Mouse (Mus musculus) monocyte, adult 5-6 weeks (primary cell): ENCODE measurements around the gene Crhr1. TPM values are rescaled to one million over a fixed set of nuclear protein-coding genes. Genes with fewer than 3 reads are reported as not detected.

Source experiments
- ATAC-seq: fragments of 153-309, 156-312 bp; replicated peaks from 2 replicates; pipeline ENCODE4 v1.8.0; 2017; ENCODE audit warnings: mild to moderate bottlenecking; ENCODE audit not compliant: low TSS enrichment, insufficient number of reproducible peaks, severe bottlenecking, poor library complexity, low FRiP score
- total RNA-seq: library from RNA; stranded (forward); fragments of 200-1000, 200-491, 200-594 nt; gene quantifications from 3 replicates; pipeline ENCODE4 v1.2.3, GENCODE M21; 2017

Crhr1 gene
- total RNA-seq, 1 experiment from 2014 or later: not detected

DNA sequence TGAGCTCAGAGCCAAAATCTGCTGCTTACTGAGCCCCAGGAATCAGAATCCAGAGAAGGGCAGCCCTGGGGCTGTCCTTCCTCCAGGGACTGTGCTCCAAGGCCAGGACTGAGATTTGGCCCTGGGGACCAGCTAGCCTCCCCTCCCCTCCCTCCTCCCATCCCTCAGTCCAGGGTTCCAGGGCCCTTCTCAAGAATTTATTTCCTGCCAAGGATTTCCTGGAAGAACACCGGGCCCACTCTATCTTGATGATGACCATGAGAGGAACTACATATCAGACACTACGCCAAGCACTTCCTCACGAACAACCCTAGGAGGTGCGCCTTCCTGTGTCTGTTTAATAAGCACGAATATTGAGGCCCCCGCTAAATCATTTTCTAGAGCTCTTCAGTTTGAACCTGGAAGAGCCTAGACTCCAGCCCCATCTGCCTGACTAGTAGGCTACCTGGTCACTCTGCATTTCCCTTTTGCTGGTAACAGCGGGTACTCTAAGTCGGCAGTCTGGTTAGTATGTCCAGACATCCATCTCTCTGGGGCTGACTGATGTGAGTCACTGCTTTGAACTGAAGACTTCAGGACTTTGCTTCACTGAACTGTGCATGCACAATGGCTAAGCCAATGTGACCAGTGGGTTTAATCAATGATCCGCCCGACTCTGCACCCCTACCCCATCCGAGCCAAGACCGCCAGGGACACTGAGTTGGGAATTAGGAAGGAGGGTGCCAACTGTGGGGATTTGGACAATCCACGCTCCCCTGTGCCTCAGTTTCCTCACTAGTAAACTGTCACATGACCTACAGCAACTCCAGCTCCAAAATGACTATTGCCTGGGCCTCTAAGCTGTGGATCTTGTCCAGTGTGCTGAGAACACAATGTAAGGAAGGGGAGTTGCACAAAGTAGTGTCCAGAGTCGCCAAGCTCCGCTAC lies 1.7 kb upstream of the Crhr1 start:
- no peak for ATAC-seq

DNA sequence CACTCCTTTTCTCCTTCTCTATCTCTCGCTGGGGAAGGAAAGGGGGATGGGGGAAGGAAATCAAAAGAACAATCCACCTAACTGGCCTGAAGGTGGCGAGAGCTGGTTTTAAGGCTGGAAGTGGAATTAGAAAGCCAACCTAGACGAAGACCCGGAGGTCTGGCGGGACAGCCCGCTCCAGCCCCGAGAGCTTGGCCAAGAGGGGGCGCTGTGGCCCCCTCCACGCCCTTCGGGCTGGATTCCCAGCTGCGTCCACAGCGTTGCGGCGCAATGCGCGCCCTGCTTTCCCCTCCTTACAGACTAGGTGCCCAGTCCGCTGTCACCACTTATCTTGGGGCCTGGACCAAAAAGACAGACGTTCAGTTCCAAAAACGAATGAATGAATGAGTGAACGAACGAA lies 899 bp upstream of the Crhr1 start:
- no peak for ATAC-seq

DNA sequence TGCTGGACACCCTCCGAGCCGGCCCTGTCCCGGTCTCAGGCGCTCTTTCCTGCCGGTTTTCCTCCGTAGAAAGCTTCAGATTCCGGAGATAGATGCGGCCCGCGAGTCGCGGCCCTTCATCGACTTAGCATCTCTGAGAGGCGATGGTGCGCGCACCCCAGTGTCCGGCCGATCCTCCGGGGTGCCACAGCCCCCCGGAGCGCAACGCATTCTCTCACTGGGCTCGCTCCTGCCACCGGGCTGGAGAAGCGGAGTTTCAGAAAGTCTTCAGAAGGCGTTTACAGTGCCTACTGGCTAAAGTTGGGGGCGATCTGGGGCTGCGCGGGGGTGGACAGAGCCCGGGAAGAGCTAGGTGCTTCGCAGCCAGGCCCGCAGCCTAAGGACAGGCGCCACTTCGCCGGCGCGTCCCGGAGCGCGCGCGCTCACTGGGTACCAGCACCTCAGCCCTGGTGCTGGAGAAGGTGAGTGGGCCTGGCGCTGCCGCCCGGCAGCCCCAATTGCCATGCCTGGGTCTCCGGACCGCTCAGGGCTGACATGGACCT lies 858 bp downstream of the Crhr1 start:
- no peak for ATAC-seq

DNA sequence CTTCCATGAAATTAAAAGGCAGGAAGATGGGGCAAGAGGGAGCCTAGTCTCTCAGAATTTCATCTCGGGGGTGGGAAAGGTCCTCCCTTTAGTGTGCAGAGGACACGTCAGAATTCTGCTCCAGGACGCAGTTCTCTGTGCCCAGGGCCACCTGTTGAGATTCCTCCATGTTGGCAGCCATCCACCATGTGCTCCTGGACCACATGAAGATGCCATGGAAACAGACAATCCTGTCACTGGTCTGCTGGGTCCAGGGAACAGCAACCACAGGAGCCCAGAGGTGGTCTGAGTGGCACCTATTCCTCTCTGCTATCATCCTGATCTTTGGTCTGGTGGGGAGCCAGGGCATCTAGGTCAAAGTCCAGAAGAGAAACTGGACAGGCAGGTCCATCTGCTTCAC lies 6.3 kb downstream of the Crhr1 start:
- no peak for ATAC-seq

DNA sequence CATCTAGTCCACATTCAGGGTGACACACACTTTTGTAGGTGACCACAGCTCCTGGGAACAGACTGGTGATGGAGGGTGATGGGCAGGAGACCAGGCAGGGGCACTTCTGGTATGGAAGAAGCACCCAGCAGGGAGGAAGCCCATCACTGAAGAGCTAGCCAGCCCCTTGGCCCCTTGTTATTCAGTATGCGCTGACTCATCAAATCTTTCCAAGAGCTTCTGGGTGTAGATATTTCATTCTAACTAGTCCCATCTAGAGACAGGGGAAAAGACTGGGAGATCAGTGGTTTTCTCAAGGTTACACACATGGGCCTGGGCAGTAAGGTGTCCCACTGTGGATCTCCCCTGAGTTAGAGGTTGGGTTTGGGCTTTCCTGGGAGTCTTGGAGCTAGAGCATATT lies 12.3 kb downstream of the Crhr1 start:
- no peak for ATAC-seq

DNA sequence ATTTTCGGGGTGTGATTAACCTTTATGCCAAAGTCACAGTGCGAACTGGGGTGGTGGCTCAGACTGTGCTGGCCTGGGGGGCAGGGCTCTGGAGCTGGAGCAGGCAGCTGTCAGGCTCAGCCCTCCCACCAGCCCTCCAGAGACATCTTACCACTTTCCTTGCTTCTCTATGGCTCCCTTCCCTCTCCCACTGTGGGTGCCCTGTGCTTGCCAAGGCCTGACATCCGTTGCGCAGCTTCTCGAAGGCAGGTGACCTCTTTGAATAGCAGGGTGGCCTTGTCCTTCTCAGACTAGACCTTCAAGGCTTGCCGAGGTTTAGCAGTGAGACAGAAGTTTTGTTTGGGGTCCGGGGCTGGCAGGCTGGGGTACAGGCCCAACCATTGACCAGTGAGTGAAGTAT lies 16.1 kb downstream of the Crhr1 start:
- no peak for ATAC-seq

DNA sequence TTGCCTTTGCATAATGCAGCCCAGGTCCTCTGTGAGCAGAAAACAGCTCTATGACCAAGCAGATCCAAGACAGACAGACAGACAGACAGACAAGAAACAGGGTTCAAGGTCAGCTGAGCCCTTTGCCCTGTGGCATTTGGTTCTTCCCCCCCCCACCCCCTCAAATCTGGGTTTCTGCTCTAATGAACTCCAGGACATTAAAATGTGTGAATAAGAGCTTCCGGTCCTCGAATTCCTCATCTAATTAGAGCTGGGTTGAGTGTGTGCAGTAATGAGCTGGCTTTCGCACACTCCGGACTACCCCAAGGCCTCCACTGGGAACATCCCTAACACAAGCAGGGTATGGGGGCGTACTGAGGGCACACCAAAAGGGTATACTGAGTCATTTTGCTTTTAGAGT lies 18.3 kb downstream of the Crhr1 start:
- ATAC-seq: no peak

DNA sequence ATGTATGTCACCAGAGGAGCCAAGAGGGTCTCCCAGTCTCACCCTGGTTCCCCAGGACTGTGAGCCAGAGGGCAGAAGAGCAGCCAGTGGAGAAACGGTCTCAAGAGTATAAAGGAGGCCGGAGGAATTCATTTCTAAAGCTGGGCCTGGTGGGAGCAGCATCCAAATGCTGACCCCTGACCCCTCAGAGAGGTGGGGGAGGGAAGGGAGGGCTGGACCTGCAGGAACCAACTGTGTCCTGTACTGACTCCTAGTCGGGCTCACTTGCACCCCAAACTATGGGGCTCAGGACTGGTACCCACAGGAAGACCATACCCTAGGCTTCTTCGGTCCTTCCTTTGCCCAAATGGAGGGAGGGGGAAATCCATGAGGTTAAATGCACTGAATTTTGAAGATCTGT lies 21.7 kb downstream of the Crhr1 start:
- ATAC-seq: no peak

DNA sequence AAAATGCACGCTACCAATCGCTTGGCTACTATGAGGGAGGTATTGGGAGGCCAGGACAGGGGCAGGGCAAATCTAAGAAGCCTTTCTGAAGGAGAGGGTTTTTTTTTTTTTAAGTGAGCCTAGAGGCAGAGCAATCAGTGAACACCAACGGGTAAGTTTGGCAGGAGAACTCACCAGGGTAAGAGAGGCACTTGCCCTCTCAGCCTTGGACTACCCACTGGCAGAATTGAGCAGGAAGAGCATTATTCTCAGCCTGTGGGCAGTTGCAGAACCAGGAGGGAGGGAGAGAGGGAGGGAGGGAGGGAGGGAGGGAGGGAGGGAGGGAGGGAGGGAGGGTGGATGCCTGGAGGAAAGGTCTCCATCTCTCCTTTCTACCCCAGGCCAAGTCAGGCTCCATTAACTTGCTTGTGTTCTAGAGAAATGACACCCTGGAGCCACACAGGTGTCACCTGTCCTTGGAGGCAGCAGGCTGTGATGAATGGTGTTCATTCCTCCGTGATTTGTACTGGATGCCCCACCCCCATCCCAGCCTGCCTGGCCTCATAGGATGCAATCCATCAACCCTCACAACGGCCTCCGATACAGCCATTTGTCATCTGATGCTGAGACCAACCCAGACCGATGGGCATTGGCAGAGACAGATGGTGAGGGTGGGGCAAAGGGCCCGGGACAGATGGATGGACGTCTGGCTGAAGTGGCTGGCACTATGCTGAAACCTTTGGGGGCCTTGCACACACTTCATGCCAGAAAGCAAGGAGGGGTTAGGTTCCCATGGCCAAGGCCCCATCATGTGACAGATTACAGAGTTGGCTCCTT lies 22.4 kb downstream of the Crhr1 start:
- no peak for ATAC-seq

DNA sequence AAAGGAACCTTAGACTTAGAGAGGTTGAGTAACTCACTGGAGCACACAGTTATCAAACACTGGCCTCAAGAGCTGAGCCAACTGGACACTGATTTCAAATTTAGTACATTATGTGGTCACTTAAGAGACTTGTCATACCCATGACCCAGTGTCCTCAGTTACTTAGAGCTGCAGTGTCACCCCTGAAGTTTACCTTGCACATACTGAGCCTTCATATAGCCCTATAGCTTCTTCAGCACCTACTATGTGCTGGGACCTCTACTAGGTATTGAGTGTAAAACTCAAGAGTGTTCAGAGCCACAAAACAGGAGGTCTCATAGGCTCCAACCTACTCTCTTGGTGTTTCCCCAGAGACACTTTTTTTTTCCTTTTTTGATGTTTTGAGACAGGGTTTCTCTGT lies 23.2 kb downstream of the Crhr1 start:
- no peak for ATAC-seq

DNA sequence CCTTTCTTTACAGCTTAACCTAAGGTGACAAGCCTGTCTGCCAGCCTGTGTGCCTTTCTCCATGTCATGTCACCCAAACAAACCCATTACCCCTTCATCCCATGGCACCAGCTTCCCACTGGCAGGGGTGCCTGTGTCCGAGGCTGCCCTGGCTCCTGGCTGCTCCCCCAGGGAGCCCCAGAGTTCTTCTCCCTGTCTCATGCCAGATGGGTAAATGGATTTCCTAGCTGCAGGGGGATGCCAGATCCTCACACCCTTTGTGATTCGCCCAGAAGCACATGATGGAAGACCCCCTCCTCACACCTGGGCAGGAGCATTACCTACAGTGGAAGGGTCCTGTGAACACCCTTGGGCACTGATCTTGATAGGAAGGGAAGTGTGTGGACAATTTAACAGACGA lies 23.7 kb downstream of the Crhr1 start:
- no peak for ATAC-seq

DNA sequence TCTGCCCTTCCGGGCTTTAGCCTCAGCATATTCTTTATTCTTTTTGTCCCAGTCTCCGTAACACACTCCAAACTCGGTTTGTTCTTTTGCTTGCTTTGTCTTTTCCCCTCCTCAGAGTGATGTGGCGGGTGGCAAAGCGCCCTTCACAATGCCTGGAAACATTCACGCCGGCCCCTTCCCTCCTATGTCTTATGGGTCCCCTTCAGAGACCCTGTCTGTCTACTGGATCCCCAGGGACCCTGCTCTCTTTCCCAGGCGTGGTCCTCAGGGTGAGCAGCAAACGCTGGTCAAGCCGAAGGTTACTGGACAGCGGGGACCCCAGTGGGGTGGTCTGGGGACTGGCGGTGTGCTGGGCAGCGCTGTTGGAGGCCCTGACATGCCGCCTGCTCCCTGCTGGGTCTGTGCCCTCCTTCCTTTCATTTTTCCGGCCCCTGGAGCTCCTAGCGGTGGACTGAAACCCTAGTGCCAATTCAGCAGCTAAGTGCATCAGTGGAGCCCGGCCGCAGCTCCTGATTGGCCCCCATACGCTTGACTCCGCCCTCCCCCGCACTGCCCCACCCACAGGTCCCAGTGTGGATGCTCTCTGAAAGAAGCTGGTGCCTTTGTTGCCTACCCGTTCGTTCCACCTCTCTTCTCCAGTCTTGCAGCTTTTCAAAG lies 25.1 kb downstream of the Crhr1 start:
- ATAC-seq: no peak

DNA sequence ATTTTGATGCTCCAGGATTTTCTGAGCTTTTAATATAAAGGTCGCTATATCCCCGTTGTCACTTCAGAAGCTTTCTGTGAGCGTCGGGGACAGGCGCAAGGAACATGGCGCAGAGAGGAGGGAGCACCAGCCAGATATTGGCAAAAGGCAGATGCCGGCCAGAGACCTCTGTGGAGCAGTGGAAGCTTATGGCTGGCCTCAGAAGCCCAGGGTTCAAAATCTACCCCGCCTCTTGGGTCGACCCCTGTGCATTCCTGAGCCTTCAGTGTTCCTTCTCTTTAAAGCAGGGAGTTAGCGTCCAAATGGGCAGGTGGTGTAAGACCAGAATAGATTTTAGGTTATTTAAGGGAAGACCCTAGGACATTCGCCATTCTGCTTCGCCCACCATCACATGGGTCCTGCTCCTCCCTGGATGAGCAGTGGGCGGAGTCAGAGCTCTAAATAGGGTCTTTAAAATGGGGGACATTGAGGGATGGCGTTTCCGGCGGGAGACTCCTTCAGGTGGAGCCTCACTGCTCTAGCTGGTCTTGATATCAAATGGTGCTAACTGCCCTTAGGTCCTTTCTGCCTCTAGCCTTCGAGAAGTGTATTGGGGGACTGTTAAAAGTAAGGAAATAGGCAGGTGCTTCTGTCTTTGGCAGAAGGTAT lies 25.7 kb downstream of the Crhr1 start:
- ATAC-seq: no peak

DNA sequence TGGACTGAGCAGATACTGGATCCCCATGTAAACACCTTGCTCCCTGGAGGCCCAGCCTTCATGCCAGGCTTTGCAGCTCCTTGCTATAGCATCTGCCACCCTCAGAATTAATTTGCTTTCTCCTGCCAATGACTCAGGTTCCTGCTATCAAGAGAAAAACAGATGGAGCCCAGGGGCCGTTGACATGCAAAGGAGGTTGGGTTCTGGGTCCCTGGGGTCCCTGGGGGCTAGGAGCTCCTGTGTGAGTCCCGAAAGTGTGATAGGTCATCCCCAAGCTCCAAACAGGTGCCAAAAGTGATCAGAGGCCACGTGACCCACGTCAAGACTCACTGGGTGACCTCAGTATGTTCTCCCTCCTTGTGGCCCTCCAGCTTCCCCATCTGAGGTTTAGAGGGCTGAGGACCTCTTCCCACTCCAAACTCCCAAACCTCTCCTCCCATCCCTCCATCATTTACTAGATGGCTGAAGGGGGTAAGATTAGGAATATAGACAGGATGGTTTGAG lies 27.2 kb downstream of the Crhr1 start:
- ATAC-seq: no peak

DNA sequence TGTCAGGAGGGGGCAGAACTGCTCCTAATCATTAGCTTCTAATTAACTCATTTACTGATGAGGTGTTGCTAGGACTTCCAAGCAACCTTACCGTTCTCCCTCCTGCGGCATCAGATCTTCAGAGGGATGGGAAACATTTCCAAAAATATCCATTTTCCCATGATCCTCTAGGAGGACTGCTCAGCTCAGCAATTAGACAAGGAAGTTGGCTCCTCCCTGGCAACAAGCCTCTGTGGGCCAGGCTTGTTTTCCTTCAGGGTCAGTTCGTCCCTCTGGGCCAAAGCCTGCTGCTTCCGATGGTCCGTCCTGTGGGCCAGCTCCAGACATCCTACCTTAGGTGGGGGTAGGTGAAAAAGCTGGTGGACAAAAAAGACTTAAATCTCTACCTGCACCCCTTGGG lies 28.5 kb downstream of the Crhr1 start:
- no peak for ATAC-seq

DNA sequence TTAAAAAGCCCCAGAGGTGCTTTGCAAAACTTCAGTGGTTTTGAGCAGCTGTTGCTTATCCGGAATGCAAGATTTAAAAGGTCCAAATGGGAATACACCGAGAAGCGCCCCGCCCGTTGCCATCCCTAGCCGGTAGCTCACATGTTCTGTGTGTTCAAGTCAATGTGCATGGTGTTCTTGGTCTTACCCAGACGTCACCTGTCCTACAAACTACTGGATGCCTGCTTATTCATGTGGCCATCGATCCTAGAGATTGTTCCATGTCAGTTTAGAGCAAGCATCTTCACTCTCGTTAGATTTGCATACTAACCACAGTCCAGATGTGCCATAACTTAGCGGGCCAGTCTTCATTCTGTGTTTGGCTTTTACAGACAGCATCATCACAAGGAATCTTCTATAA lies 31.6 kb downstream of the Crhr1 start:
- no peak for ATAC-seq

DNA sequence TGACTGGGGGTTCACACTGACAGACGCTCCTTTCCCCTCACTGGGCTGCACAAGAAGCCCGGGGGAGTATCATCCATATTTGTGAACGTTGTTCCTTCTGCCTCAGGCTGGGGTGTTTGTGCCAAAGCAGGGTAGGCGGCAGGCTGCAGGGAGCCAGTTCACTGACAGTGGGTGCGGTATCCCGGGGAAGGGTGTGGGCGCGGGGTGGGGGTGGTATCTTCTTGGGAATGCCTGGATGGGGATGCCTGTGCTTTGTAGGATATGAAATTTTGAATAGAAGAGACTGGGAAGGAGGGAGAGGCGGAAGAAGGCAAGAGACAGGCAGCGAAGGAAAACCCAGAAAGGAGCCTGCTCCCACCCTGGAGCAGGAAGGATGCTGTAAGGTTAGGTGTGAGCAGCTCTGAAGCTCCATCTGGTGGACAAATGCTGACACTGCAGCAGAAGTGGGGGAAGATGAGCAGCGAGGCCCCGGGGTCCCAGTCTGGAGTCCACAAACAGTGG lies 38.7 kb downstream of the Crhr1 start:
- peak; percentile 61; the same call in 1 of the 2 replicates for ATAC-seq

DNA sequence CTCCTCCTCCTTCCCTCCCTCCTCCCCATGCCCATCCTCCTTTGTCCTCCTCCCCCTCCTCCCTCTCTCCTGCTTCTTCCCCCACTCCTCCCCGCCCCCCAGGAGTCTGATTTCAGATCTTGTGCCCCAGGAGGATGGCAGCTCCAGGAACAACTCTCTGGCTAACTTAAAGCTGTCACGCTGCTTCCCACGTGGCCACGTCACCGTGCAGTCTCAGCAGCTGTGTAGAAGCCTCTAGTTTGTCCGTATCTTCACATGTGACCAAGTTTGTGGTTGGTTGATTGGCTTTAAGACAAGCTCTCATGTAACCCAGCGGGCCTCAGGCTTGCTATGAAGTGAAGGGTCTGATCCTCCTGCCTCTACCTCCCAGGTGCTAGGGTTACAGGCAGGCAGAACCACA lies 46.2 kb downstream of the Crhr1 start:
- ATAC-seq: no peak
